Mouse (Mus musculus) kidney, embryonic 16.5 days (tissue): ENCODE results near the gene Ncs1. TPM values are rescaled to one million over a fixed set of nuclear protein-coding genes. Genes with fewer than 3 reads are reported as not detected.

Experiments
- ATAC-seq: fragments of 200-750 bp; cut with Nextera tagmentation; 2 replicates; pipeline ENCODE4 v1.8.0; 2017; ENCODE audit warnings: moderate TSS enrichment; ENCODE audit not compliant: low FRiP score, low TSS enrichment
- H3K27ac ChIP-seq: fragments of 300-500 bp; sonication (generic); 2 replicates; pipeline ENCODE4 v1.5.1; 2014; ENCODE audit warnings: low read length
- H3K27me3 ChIP-seq: fragments of 300-500 bp; sonication (generic); 2 replicates; pipeline ENCODE4 v1.6.1; 2014; ENCODE audit warnings: low read length, control low read depth, mixed read lengths; ENCODE audit not compliant: insufficient read depth
- H3K36me3 ChIP-seq: fragments of 300-500 bp; sonication (generic); 2 replicates; pipeline ENCODE4 v1.6.1; 2014; ENCODE audit warnings: low read length, control low read depth, mixed read lengths; ENCODE audit not compliant: insufficient read depth
- H3K4me1 ChIP-seq: fragments of 300-500 bp; sonication (generic); 2 replicates; pipeline ENCODE4 v1.6.1; 2014; ENCODE audit warnings: low read length, control low read depth, mixed read lengths; ENCODE audit not compliant: insufficient read depth
- H3K4me2 ChIP-seq: fragments of 300-500 bp; sonication (generic); replicated peaks from 2 replicates; pipeline ENCODE4 v1.6.1; 2014; ENCODE audit warnings: low read depth, low read length
- H3K4me3 ChIP-seq: fragments of 300-500 bp; sonication (generic); 2 replicates; pipeline ENCODE4 v1.5.1; 2014; ENCODE audit warnings: mild to moderate bottlenecking, low read length
- H3K9ac ChIP-seq: fragments of 300-500 bp; sonication (generic); replicated peaks from 2 replicates; pipeline ENCODE4 v1.6.1; 2014; ENCODE audit warnings: low read length
- H3K9me3 ChIP-seq: fragments of 300-500 bp; sonication (generic); 2 replicates; pipeline ENCODE4 v1.6.1; 2016; ENCODE audit warnings: low read length, control low read depth
- WGBS: fragments of 180-500 bp; shearing (Covaris S2); extraction: QIAGEN DNeasy Blood & Tissue Kit; methylation state at CpG from one replicate; pipeline ENCODE4 v1.1.7; 2014; 5-methylcytosine and 5-hydroxymethylcytosine counted together
- polyA plus RNA-seq: library from polyadenylated mRNA; unstranded; fragments of >200 nt; fragmentation: Nextera tagmentation; extraction: Ambion mirVana; gene quantifications from 2 replicates; pipeline ENCODE4 v1.2.1, GENCODE M21; 2015

Gene Ncs1
- polyA plus RNA-seq, 1 experiment from 2014 or later, result 41.5 TPM

GRCm38 (mm10) chr2:31304801-31305665 lies 59.4 kb downstream of the Ncs1 start:
- Histone ChIP-seq H3K27me3 (no peaks in the 10 kb centered on the region), H3K4me3 (no peak overlapping the region), H3K9me3 (no peaks in the 10 kb centered on the region), H3K4me2 (no peak overlapping the region), H3K4me1 (no peaks in the 10 kb centered on the region; the same call in 1 of the 2 replicates), H3K27ac (no peak overlapping the region), H3K9ac (no peak overlapping the region), H3K36me3 (no peaks in the 10 kb centered on the region)
- WGBS, result 78% methylated on average over 22 of the region's 22 CpGs
- no peak for ATAC-seq

GRCm38 (mm10) chr2:31305684-31306083 lies 60.1 kb downstream of the Ncs1 start:
- Histone ChIP-seq H3K9me3 (no peaks in the 10 kb centered on the region), H3K4me2 (no peak overlapping the region), H3K4me1 (no peaks in the 10 kb centered on the region; the same call in 1 of the 2 replicates), H3K27me3 (no peaks in the 10 kb centered on the region), H3K36me3 (no peaks in the 10 kb centered on the region), H3K4me3 (no peak overlapping the region), H3K9ac (no peak overlapping the region), H3K27ac (no peak overlapping the region)
- ATAC-seq, result no peak
- WGBS, result 41% methylated on average over 4 of the region's 4 CpGs

GRCm38 (mm10) chr2:31308257-31308656 lies 62.6 kb downstream of the Ncs1 start:
- whole genome bisulfite sequencing, result 66% methylated on average over 4 of the region's 4 CpGs
- Histone ChIP-seq H3K9me3 (no peaks in the 10 kb centered on the region), H3K9ac (no peak overlapping the region), H3K4me3 (no peak overlapping the region), H3K4me2 (no peak overlapping the region), H3K27me3 (peaks cover 12% of the 10 kb centered on the region), H3K4me1 (no peaks in the 10 kb centered on the region; the same call in 1 of the 2 replicates), H3K27ac (no peak overlapping the region), H3K36me3 (no peaks in the 10 kb centered on the region)
- ATAC-seq, result no peak

- H3K27me3 ChIP-seq, result peaks cover 25% of the 10 kb centered on the region
- ATAC-seq, result no peak
- H3K36me3 ChIP-seq, result no peaks in the 10 kb centered on the region
- no peak overlapping the region for H3K4me2 ChIP-seq
- 32% methylated on average over 15 of the region's 15 CpGs for WGBS
- H3K27ac ChIP-seq, result no peak overlapping the region
- H3K9ac ChIP-seq, result no peak overlapping the region
- no peak overlapping the region for H3K4me3 ChIP-seq
- no peaks in the 10 kb centered on the region for H3K9me3 ChIP-seq
- peaks cover 7% of the 10 kb centered on the region for H3K4me1 ChIP-seq
Observed at GRCm38 (mm10) chr2:31309549-31309948, 63.9 kb downstream of the Ncs1 start.

- WGBS, result under 1% methylated on average over 32 of the region's 33 CpGs
- Histone ChIP-seq H3K36me3 (no peaks in the 10 kb centered on the region), H3K4me2 (peak within 1 kb of the TSS; percentile 49), H3K9ac (no peak within 1 kb of the TSS; the same call in 1 of the 2 replicates), H3K27me3 (peaks cover 61% of the 10 kb centered on the region), H3K4me3 (peak within 1 kb of the TSS; percentile 27), H3K27ac (no peak within 1 kb of the TSS), H3K4me1 (peaks cover 7% of the 10 kb centered on the region), H3K9me3 (no peaks in the 10 kb centered on the region)
- no peak; the same call in 1 of the 2 replicates for ATAC-seq
Observed at GRCm38 (mm10) chr2:31314007-31314465, 68.4 kb downstream of the Ncs1 start, which contains the start of gene Hmcn2. Gene Hmcn2 (plus strand): TSS chr2:31314415.

GRCm38 (mm10) chr2:31318162-31318561 lies 72.5 kb downstream of the Ncs1 start:
- no peak overlapping the region for H3K27ac ChIP-seq
- H3K9ac ChIP-seq, result no peak overlapping the region
- 14% methylated on average over 2 of the region's 2 CpGs for WGBS
- H3K27me3 ChIP-seq, result peaks cover 50% of the 10 kb centered on the region
- ATAC-seq, result no peak
- no peak overlapping the region for H3K4me2 ChIP-seq
- no peak overlapping the region for H3K4me3 ChIP-seq
- H3K4me1 ChIP-seq, result peaks cover 7% of the 10 kb centered on the region
- H3K9me3 ChIP-seq, result no peaks in the 10 kb centered on the region
- H3K36me3 ChIP-seq, result no peaks in the 10 kb centered on the region

GRCm38 (mm10) chr2:31319200-31319599 lies 73.6 kb downstream of the Ncs1 start:
- no peaks in the 10 kb centered on the region for H3K9me3 ChIP-seq
- H3K27me3 ChIP-seq, result peaks cover 39% of the 10 kb centered on the region
- WGBS, result 64% methylated on average over 2 of the region's 2 CpGs
- no peak overlapping the region for H3K9ac ChIP-seq
- no peak overlapping the region for H3K27ac ChIP-seq
- H3K4me1 ChIP-seq, result peaks cover 2% of the 10 kb centered on the region
- no peaks in the 10 kb centered on the region for H3K36me3 ChIP-seq
- H3K4me3 ChIP-seq, result no peak overlapping the region
- H3K4me2 ChIP-seq, result no peak overlapping the region
- no peak for ATAC-seq

GRCm38 (mm10) chr2:31327186-31327585 lies 81.6 kb downstream of the Ncs1 start:
- H3K4me1 ChIP-seq, result no peaks in the 10 kb centered on the region
- no peak overlapping the region for H3K9ac ChIP-seq
- H3K4me2 ChIP-seq, result no peak overlapping the region
- H3K36me3 ChIP-seq, result no peaks in the 10 kb centered on the region
- ATAC-seq, result no peak
- no peak overlapping the region for H3K4me3 ChIP-seq
- no peak overlapping the region for H3K27ac ChIP-seq
- H3K27me3 ChIP-seq, result no peaks in the 10 kb centered on the region
- H3K9me3 ChIP-seq, result no peaks in the 10 kb centered on the region
- WGBS, result 63% methylated on average over 10 of the region's 10 CpGs

GRCm38 (mm10) chr2:31337706-31338330 lies 92.2 kb downstream of the Ncs1 start:
- H3K36me3 ChIP-seq, result no peaks in the 10 kb centered on the region
- H3K4me2 ChIP-seq, result no peak overlapping the region
- ATAC-seq, result no peak
- no peaks in the 10 kb centered on the region for H3K9me3 ChIP-seq
- H3K4me3 ChIP-seq, result no peak overlapping the region
- H3K4me1 ChIP-seq, result peaks cover 12% of the 10 kb centered on the region
- no peak overlapping the region for H3K27ac ChIP-seq
- no peaks in the 10 kb centered on the region for H3K27me3 ChIP-seq
- no peak overlapping the region for H3K9ac ChIP-seq
- 26% methylated on average over 12 of the region's 12 CpGs for WGBS

- H3K4me2 ChIP-seq, result no peak overlapping the region
- ATAC-seq, result peak; percentile 78
- H3K4me1 ChIP-seq, result peaks cover 12% of the 10 kb centered on the region
- 11% methylated on average over 9 of the region's 9 CpGs for WGBS
- no peak overlapping the region for H3K27ac ChIP-seq
- H3K9ac ChIP-seq, result no peak overlapping the region
- no peak overlapping the region for H3K4me3 ChIP-seq
- H3K9me3 ChIP-seq, result no peaks in the 10 kb centered on the region
- no peaks in the 10 kb centered on the region for H3K36me3 ChIP-seq
- H3K27me3 ChIP-seq, result no peaks in the 10 kb centered on the region
Observed at GRCm38 (mm10) chr2:31339826-31340225, 94.2 kb downstream of the Ncs1 start.
